Mouse (Mus musculus) liver, postnatal 0 days (tissue): ENCODE measurements at regions not wholly inside any gene's neighbourhood (a gene's known extent, or its start where the extent isn't known, plus 50 kb on each side); places are given as distances from the start of the nearest gene placed in this dataset.

Source experiments
- CTCF ChIP-seq: sonication (generic); IDR thresholded peaks from 2 replicates; pipeline ENCODE4 v1.5.1; 2016; ENCODE audit warnings: antibody characterized with exemption, low read depth
- EP300 ChIP-seq: IDR thresholded peaks from 2 replicates; pipeline ENCODE4 v1.6.1; 2016; ENCODE audit warnings: antibody characterized with exemption, low read depth, mild to moderate bottlenecking

DNA sequence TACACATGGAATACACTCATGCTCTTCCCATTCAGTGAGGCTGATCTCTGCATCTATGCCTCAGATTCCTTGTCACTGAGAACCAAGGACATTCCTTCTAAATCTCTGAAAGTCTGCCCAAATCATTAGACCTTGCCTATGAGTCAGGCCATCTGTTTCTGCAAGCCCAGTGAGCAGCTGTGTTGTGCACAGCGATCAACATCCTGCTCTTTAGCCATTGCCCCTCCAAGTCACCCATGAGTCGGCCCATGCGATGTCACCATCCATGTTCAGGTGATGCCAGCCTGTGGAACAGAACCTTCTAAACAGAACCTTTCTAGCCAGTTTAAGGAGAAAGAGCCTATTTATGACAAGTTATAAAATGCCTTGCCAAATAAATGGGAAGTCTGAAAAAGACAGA is 66.4 kb upstream of the Sfrp2 start:
- TF ChIP-seq CTCF (no peak), EP300 (no peak)
